Mouse (Mus musculus) kidney, postnatal 14 days (tissue): ENCODE results near the gene Ppfibp2.

Source experiments
- DNase-seq: peaks from one replicate; pipeline ENCODE4 v3.0.0; 2022; ENCODE audit warnings: mixed read lengths

Gene Ppfibp2

GRCm38 (mm10) chr7:107757308-107758151 is 162.5 kb downstream of the Ppfibp2 start, which contains the start of gene Cyb5r2:
TSS of gene Cyb5r2 (minus strand) at chr7:107758032.
- peak; percentile 17 for DNase-seq

GRCm38 (mm10) chr7:107770812-107771211 is 175.8 kb downstream of the Ppfibp2 start:
- DNase-seq = no peak

- DNase-seq = no peak
Observed at GRCm38 (mm10) chr7:107778216-107778615, 183.2 kb downstream of the Ppfibp2 start.

- DNase-seq = peak; percentile 5
Observed at GRCm38 (mm10) chr7:107779611-107780010, 184.6 kb downstream of the Ppfibp2 start.

GRCm38 (mm10) chr7:107787977-107788620 is 193.1 kb downstream of the Ppfibp2 start:
- DNase-seq = peak; percentile 15

GRCm38 (mm10) chr7:107796500-107796899 is 201.5 kb downstream of the Ppfibp2 start:
- no peak for DNase-seq
